14 mouse cellular contexts compared by ENCODE assay signal in genomic region chr12:70422322-70423118, GRCm38 (mm10). TPM values are rescaled to one million over a fixed set of nuclear protein-coding genes. Genes with fewer than 3 reads are reported as not detected.
A peak's percentile ranks its signal among the peaks of the same experiment; 100 is the strongest.
DNase-seq lines count a peak whose midpoint lies in the region; ATAC-seq and TF ChIP-seq lines count a peak whose summit lies in the region.
"Had no signal": no experiment of that assay in that cellular context is flagged by ENCODE, and none has a peak within 500 bp of the region (broad histone marks: within the 10 kb centered on the region; RNA-seq: fewer than 3 reads in every experiment).

No protein-coding gene starts in this region.

- no peaks in the 10 kb centered on the region for H3K36me3 ChIP-seq in forebrain, embryonic 10.5 days (replicated peaks)
- no peaks in the 10 kb centered on the region for H3K36me3 ChIP-seq in forebrain, postnatal 0 days (ENCODE audit: insufficient read depth)
- H3K36me3 ChIP-seq in hindbrain, embryonic 10.5 days, result no peaks in the 10 kb centered on the region
- H3K36me3 ChIP-seq in midbrain, embryonic 14.5 days (ENCODE audit: control insufficient read depth, insufficient read depth, low read length), result no peaks in the 10 kb centered on the region
- no peaks in the 10 kb centered on the region for H3K36me3 ChIP-seq in kidney, adult 2 months (ENCODE audit: control insufficient read depth, insufficient read depth, low read length)
- H3K36me3 ChIP-seq: liver, embryonic 15.5 days had no signal

- H3K9ac ChIP-seq in forebrain, postnatal 0 days, result no peak overlapping the region
- H3K9ac ChIP-seq in midbrain, embryonic 14.5 days (replicated peaks; ENCODE audit: low read length), result no peak overlapping the region
- H3K9ac ChIP-seq: liver, embryonic 15.5 days had no signal

- H3K27me3 ChIP-seq in forebrain, embryonic 10.5 days (ENCODE audit: poor library complexity, severe bottlenecking), result no peaks in the 10 kb centered on the region
- no peaks in the 10 kb centered on the region for H3K27me3 ChIP-seq in forebrain, postnatal 0 days (ENCODE audit: insufficient read depth, low read length)
- H3K27me3 ChIP-seq in hindbrain, embryonic 10.5 days (ENCODE audit: insufficient read depth, poor library complexity, severe bottlenecking), result no peaks in the 10 kb centered on the region
- no peaks in the 10 kb centered on the region for H3K27me3 ChIP-seq in midbrain, embryonic 14.5 days (ENCODE audit: control insufficient read depth, insufficient read depth, low read length)
- no peaks in the 10 kb centered on the region; the same call in 1 of the 2 replicates for H3K27me3 ChIP-seq in kidney, adult 2 months (replicated peaks; ENCODE audit: control insufficient read depth, insufficient read depth, low read length)

- no peak for DNase-seq in forebrain, embryonic 10.5 days (ENCODE audit: extremely low spot score, low spot score)
- no peak for DNase-seq in forebrain, postnatal 0 days
- peak; percentile 91 for DNase-seq in A20 (ENCODE audit: low read depth, low spot score)
- peak; percentile 70 for DNase-seq in hindbrain, embryonic 10.5 days (ENCODE audit: low spot score)
- DNase-seq in midbrain, embryonic 14.5 days, result peak; percentile 60
- no peak for DNase-seq in gastrocnemius, postnatal 25 days
- DNase-seq in kidney, adult 2 months, result no peak
- DNase-seq in left cerebral cortex, adult 8-10 months (ENCODE audit: low spot score in 2 of 2), result no peak
- DNase-seq: adrenal gland, postnatal 36 days; kidney, postnatal 36 days; right cerebral cortex, postnatal 14 days; thymus, adult 2 months had no signal

- 70% methylated on average over 9 of the region's 9 CpGs for WGBS in forebrain, embryonic 10.5 days
- 64% methylated on average over 9 of the region's 9 CpGs for WGBS in forebrain, postnatal 0 days
- WGBS in hindbrain, embryonic 10.5 days, result 48% methylated on average over 9 of the region's 9 CpGs
- WGBS in midbrain, embryonic 14.5 days, result 35% methylated on average over 9 of the region's 9 CpGs
- WGBS in kidney, adult 2 months, result 71% methylated on average over 9 of the region's 9 CpGs

- TF ChIP-seq CTCF in forebrain, postnatal 0 days (IDR thresholded peaks at IDR 0.05; ENCODE audit: low read depth), result no peak
- no peak for TF ChIP-seq CTCF in kidney, adult 2 months (conservative IDR thresholded peaks at IDR 0.05; ENCODE audit: insufficient read depth, insufficient read length, low read depth, low read length)

- ATAC-seq in forebrain, postnatal 0 days, result no peak
- peak; percentile 74; the same call in 1 of the 2 replicates for ATAC-seq in midbrain, embryonic 14.5 days (ENCODE audit: low FRiP score, low TSS enrichment)
- ATAC-seq: intestine, postnatal 0 days had no signal

- peaks cover 12% of the 10 kb centered on the region for H3K4me1 ChIP-seq in forebrain, embryonic 10.5 days
- no peaks in the 10 kb centered on the region for H3K4me1 ChIP-seq in forebrain, postnatal 0 days (ENCODE audit: insufficient read depth)
- H3K4me1 ChIP-seq in hindbrain, embryonic 10.5 days (replicated peaks), result peaks cover 15% of the 10 kb centered on the region
- H3K4me1 ChIP-seq in midbrain, embryonic 14.5 days (ENCODE audit: control insufficient read depth, insufficient read depth, low read length), result peaks cover 4% of the 10 kb centered on the region; the same call in 1 of the 2 replicates
- no peaks in the 10 kb centered on the region for H3K4me1 ChIP-seq in kidney, adult 2 months (ENCODE audit: control insufficient read depth, insufficient read depth, low read length)

- no peak overlapping the region for H3K4me2 ChIP-seq in forebrain, postnatal 0 days (ENCODE audit: low read depth)
- H3K4me2 ChIP-seq in midbrain, embryonic 14.5 days (ENCODE audit: low read length), result no peak overlapping the region
- H3K4me2 ChIP-seq: liver, embryonic 15.5 days had no signal

- no peak overlapping the region for H3K4me3 ChIP-seq in forebrain, embryonic 10.5 days
- H3K4me3 ChIP-seq in forebrain, postnatal 0 days (ENCODE audit: low read depth, low read length), result no peak overlapping the region
- no peak overlapping the region for H3K4me3 ChIP-seq in hindbrain, embryonic 10.5 days
- no peak overlapping the region for H3K4me3 ChIP-seq in midbrain, embryonic 14.5 days (replicated peaks; ENCODE audit: low read depth, low read length)
- H3K4me3 ChIP-seq in kidney, adult 2 months (ENCODE audit: insufficient read depth, low read depth, low read length), result no peak overlapping the region
- H3K4me3 ChIP-seq: liver, embryonic 15.5 days had no signal

- H3K27ac ChIP-seq in forebrain, embryonic 10.5 days, result peak overlapping the region; percentile 52
- no peak overlapping the region for H3K27ac ChIP-seq in forebrain, postnatal 0 days (ENCODE audit: low read depth, low read length)
- H3K27ac ChIP-seq in hindbrain, embryonic 10.5 days, result peak overlapping the region; percentile 76
- no peak overlapping the region; the same call in 1 of the 2 replicates for H3K27ac ChIP-seq in midbrain, embryonic 14.5 days (replicated peaks; ENCODE audit: low read depth, low read length)
- no peak overlapping the region for H3K27ac ChIP-seq in kidney, adult 2 months (ENCODE audit: insufficient read depth, low read depth, low read length)
- H3K27ac ChIP-seq: liver, embryonic 15.5 days had no signal

- H3K9me3 ChIP-seq in forebrain, embryonic 10.5 days, result no peaks in the 10 kb centered on the region
- no peaks in the 10 kb centered on the region for H3K9me3 ChIP-seq in forebrain, postnatal 0 days (ENCODE audit: low read length)
- no peaks in the 10 kb centered on the region for H3K9me3 ChIP-seq in hindbrain, embryonic 10.5 days
- H3K9me3 ChIP-seq in midbrain, embryonic 14.5 days (ENCODE audit: control insufficient read depth, low read length), result no peaks in the 10 kb centered on the region
- H3K9me3 ChIP-seq: liver, embryonic 15.5 days had no signal

- TF ChIP-seq POLR2A in kidney, adult 2 months (IDR thresholded peaks at IDR 0.05; ENCODE audit: low read depth, low read length), result no peak

RNA-seq across cellular contexts. Expression of gene Tmx1, which starts 30.4 kb away (rescaled TPM):
- 127 and 139 TPM in 2 replicates for polyA plus RNA-seq in forebrain, embryonic 10.5 days (2016; fragmentation: Nextera tagmentation; extraction: Ambion mirVana)
- 81.2 and 93.4 TPM in 2 replicates for total RNA-seq in forebrain, postnatal 0 days (2014; rRNA removed)
- 76.7 and 113 TPM in 2 replicates for polyA plus RNA-seq in forebrain, postnatal 0 days (2015; fragmentation: Nextera tagmentation; extraction: Ambion mirVana)
- 114 and 127 TPM in 2 replicates for polyA plus RNA-seq in hindbrain, embryonic 10.5 days (2016; fragmentation: Nextera tagmentation; extraction: Ambion mirVana)
- polyA plus RNA-seq in midbrain, embryonic 14.5 days (2014; fragmentation: Nextera tagmentation; extraction: Ambion mirVana), result 99.5 and 99.6 TPM in 2 replicates
- 1 to 10 TPM; 8.1 to 9.9 TPM for total RNA-seq in gastrocnemius, postnatal 25 days (2021)
- 7.8 and 13.2 TPM in 2 replicates for polyA plus RNA-seq in kidney, adult 2 months (2012; rRNA removed)
- total RNA-seq in left cerebral cortex, adult 8-10 months (2022), result 10 to 100 TPM; 30.5 to 33.6 (median 31.4) TPM

Comparison
In these comparisons a context has a peak if more than half of its experiments do, and no peak if none do; other contexts are left out.
1. H3K27ac ChIP-seq: peak in forebrain, embryonic 10.5 days (single experiment) and hindbrain, embryonic 10.5 days (single experiment); none in forebrain, postnatal 0 days (single experiment), midbrain, embryonic 14.5 days (single experiment) and kidney, adult 2 months (single experiment).
2. DNase-seq: peak in A20 (single experiment), hindbrain, embryonic 10.5 days (single experiment) and midbrain, embryonic 14.5 days (single experiment); none in forebrain, embryonic 10.5 days (single experiment), forebrain, postnatal 0 days (single experiment), gastrocnemius, postnatal 25 days (single experiment), kidney, adult 2 months (single experiment) and left cerebral cortex, adult 8-10 months (0 of 2).